Mouse (Mus musculus): ENCODE results near the gene Nek1. TPM values are rescaled to one million over a fixed set of nuclear protein-coding genes. Genes with fewer than 3 reads are reported as not detected.
"Not testable (repeated sequence)": the region's sequence is repeated elsewhere in the genome, so short reads cannot be mapped to it uniquely, and the experiment has no call there.

Nek1 gene
- total and polyA plus RNA-seq, 2 experiments from 2014 or later: 3.1 to 6.3 TPM

DNA sequence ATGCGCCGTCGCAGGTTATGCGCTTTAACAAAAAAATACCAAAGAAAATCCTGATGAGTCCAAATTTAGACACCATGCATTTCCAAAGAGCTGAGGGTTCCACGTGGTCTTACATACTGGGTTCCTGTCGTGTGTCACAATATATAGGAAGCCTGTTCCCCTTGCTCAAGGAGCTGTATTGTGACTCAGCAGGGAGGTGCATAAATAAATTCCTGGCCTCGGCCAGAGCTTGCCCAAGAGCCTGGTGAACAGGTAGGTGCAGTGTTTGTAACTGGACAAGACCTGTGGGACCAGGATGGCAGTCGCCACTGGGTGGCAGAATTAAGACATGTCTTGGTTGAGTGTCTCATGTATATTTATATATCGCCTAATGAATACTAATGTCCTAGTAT, 9.3 kb upstream of the Nek1 start:
- peak overlapping the region; percentile 91 for H3K27ac ChIP-seq (ENCODE audit: low read depth)
- 9% methylated on average over 9 of the region's 9 CpGs for WGBS
- no peaks in the 10 kb centered on the region for H3K27me3 ChIP-seq (ENCODE audit: control insufficient read depth, insufficient read depth, low read length)
- H3K36me3 ChIP-seq (replicated peaks; ENCODE audit: control insufficient read depth, insufficient read depth, low read length): no peaks in the 10 kb centered on the region
- no peak for TF ChIP-seq EP300 (IDR thresholded peaks at IDR 0.05; ENCODE audit: low read depth)
- peak; percentile 56 for TF ChIP-seq CTCF (IDR thresholded peaks at IDR 0.05; ENCODE audit: low read depth)
- peak; percentile 65 for DNase-seq (ENCODE audit: low spot score)
- ATAC-seq (ENCODE audit: insufficient read depth, low read depth): peak; percentile 45
- H3K4me1 ChIP-seq (ENCODE audit: control insufficient read depth, insufficient read depth): peaks cover 9% of the 10 kb centered on the region
- peak overlapping the region; percentile 99 for H3K4me2 ChIP-seq (ENCODE audit: low read depth, low read length)
- no peaks in the 10 kb centered on the region for H3K9me3 ChIP-seq (replicated peaks; ENCODE audit: control insufficient read depth, low read length)
- peak overlapping the region; percentile 86 for H3K9ac ChIP-seq (replicated peaks; ENCODE audit: low read depth, low read length)
- peak overlapping the region; percentile 92 for H3K4me3 ChIP-seq (ENCODE audit: low read depth, low read length)

DNA sequence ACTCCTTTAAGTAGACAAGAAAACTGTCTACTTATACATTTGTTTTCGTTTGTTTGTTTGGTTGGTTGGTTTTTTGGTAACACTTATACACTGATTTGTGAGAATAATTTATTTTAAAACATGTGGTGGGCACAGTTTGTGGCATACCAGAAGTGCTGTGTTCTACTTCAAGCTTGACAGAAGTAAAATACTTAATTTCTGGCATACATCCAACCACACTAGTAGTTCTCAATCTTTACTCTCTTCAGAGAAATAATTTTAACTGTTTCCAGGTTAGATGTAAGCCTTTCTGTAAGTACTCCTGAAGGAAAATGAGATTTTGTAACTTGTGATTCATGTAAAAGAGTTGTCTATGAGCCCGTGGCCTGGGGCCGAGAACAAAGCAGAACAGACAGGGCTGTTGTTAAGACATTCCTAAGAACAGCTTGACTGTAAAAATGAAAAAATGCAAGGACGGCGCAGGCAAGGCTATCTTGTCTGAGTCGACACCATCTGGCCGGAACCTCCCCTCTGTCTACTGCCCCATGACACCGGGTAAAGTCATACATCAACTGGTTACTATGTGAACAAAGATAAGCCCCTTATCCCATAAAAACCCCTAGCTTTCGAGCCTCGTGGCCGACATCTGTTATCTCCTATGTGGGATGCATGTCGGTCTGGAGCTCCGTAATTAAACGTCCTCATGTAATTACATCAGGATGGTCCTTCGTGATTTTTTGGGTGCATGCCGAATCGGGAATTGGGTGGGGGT, 8.6 kb upstream of the Nek1 start:
- H3K9ac ChIP-seq (replicated peaks; ENCODE audit: low read depth, low read length); H3K27ac ChIP-seq (ENCODE audit: low read depth); DNase-seq (ENCODE audit: low spot score); H3K27me3 ChIP-seq (ENCODE audit: control insufficient read depth, insufficient read depth, low read length); H3K4me3 ChIP-seq (ENCODE audit: low read depth, low read length); ATAC-seq (ENCODE audit: insufficient read depth, low read depth); H3K4me1 ChIP-seq (ENCODE audit: control insufficient read depth, insufficient read depth); H3K4me2 ChIP-seq (ENCODE audit: low read depth, low read length); H3K9me3 ChIP-seq (replicated peaks; ENCODE audit: control insufficient read depth, low read length); H3K36me3 ChIP-seq (replicated peaks; ENCODE audit: control insufficient read depth, insufficient read depth, low read length): not testable (repeated sequence)
- WGBS: 76% methylated on average over 17 of the region's 17 CpGs

GRCm38 (mm10) chr8:60992561-60992909, 460 bp upstream of the Nek1 start:
- Histone ChIP-seq H3K4me1 (ENCODE audit: control insufficient read depth, insufficient read depth) (peaks cover 8% of the 10 kb centered on the region; the same call in 1 of the 2 replicates), H3K9ac (replicated peaks; ENCODE audit: low read depth, low read length) (peak overlapping the region; percentile 81), H3K4me2 (ENCODE audit: low read depth, low read length) (peak overlapping the region; percentile 75), H3K36me3 (replicated peaks; ENCODE audit: control insufficient read depth, insufficient read depth, low read length) (no peaks in the 10 kb centered on the region), H3K27me3 (ENCODE audit: control insufficient read depth, insufficient read depth, low read length) (no peaks in the 10 kb centered on the region), H3K27ac (ENCODE audit: low read depth) (peak overlapping the region; percentile 87), H3K9me3 (replicated peaks; ENCODE audit: control insufficient read depth, low read length) (no peaks in the 10 kb centered on the region), H3K4me3 (ENCODE audit: low read depth, low read length) (peak overlapping the region; percentile 86)
- ATAC-seq (ENCODE audit: insufficient read depth, low read depth) (peak; percentile 84), DNase-seq (ENCODE audit: low spot score) (peak; percentile 82)
- WGBS: under 1% methylated on average over 16 of the region's 16 CpGs
- TF ChIP-seq CTCF (IDR thresholded peaks at IDR 0.05; ENCODE audit: low read depth): no peak
- no peak for TF ChIP-seq EP300 (IDR thresholded peaks at IDR 0.05; ENCODE audit: low read depth)

GRCm38 (mm10) chr8:60993639-60993986, 618 bp downstream of the Nek1 start:
- H3K9ac ChIP-seq (replicated peaks; ENCODE audit: low read depth, low read length): peak overlapping the region; percentile 81
- H3K4me3 ChIP-seq (ENCODE audit: low read depth, low read length): peak overlapping the region; percentile 86
- ATAC-seq (ENCODE audit: insufficient read depth, low read depth) (peak; percentile 3; the same call in 1 of the 2 replicates), DNase-seq (ENCODE audit: low spot score) (no peak)
- TF ChIP-seq CTCF (IDR thresholded peaks at IDR 0.05; ENCODE audit: low read depth) (no peak), EP300 (IDR thresholded peaks at IDR 0.05; ENCODE audit: low read depth) (no peak)
- no peaks in the 10 kb centered on the region for H3K27me3 ChIP-seq (ENCODE audit: control insufficient read depth, insufficient read depth, low read length)
- H3K4me2 ChIP-seq (ENCODE audit: low read depth, low read length): peak overlapping the region; percentile 74
- H3K27ac ChIP-seq (ENCODE audit: low read depth): peak overlapping the region; percentile 87
- 2% methylated on average over 12 of the region's 12 CpGs for WGBS
- H3K4me1 ChIP-seq (ENCODE audit: control insufficient read depth, insufficient read depth): peaks cover 8% of the 10 kb centered on the region; the same call in 1 of the 2 replicates
- H3K36me3 ChIP-seq (replicated peaks; ENCODE audit: control insufficient read depth, insufficient read depth, low read length): no peaks in the 10 kb centered on the region
- no peaks in the 10 kb centered on the region for H3K9me3 ChIP-seq (replicated peaks; ENCODE audit: control insufficient read depth, low read length)

DNA sequence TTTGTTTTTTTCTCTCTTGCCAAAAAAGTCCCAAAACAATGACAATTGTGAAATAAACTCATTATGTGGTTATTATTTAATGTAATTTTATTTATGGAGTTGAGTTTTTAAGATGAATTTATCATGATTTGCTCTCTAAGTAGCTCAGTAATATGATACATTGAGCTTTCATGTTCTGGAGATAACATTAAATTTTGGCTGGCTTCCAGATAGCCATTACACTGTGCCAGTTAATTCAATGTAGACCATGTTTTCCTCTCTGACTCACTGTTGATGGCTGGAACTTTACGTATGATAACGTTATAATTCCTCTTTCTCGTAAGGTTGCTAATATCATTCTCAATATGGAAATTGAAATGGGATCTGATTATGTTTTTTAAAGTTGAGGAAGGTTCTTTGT, 3.5 kb downstream of the Nek1 start:
- Histone ChIP-seq H3K4me2 (ENCODE audit: low read depth, low read length) (no peak overlapping the region), H3K4me3 (ENCODE audit: low read depth, low read length) (no peak overlapping the region), H3K27me3 (ENCODE audit: control insufficient read depth, insufficient read depth, low read length) (no peaks in the 10 kb centered on the region), H3K27ac (ENCODE audit: low read depth) (no peak overlapping the region), H3K9me3 (replicated peaks; ENCODE audit: control insufficient read depth, low read length) (no peaks in the 10 kb centered on the region), H3K4me1 (ENCODE audit: control insufficient read depth, insufficient read depth) (peaks cover 8% of the 10 kb centered on the region; the same call in 1 of the 2 replicates), H3K9ac (replicated peaks; ENCODE audit: low read depth, low read length) (no peak overlapping the region), H3K36me3 (replicated peaks; ENCODE audit: control insufficient read depth, insufficient read depth, low read length) (no peaks in the 10 kb centered on the region)
- ATAC-seq (ENCODE audit: insufficient read depth, low read depth): no peak
- TF ChIP-seq CTCF (IDR thresholded peaks at IDR 0.05; ENCODE audit: low read depth) (no peak), EP300 (IDR thresholded peaks at IDR 0.05; ENCODE audit: low read depth) (no peak)
- no peak for DNase-seq (ENCODE audit: low spot score)
- 23% methylated on average over 3 of the region's 3 CpGs for WGBS

GRCm38 (mm10) chr8:61041951-61042350, 49.0 kb downstream of the Nek1 start:
- H3K4me1 ChIP-seq (ENCODE audit: control insufficient read depth, insufficient read depth): no peaks in the 10 kb centered on the region
- H3K36me3 ChIP-seq (replicated peaks; ENCODE audit: control insufficient read depth, insufficient read depth, low read length): peaks cover 8% of the 10 kb centered on the region
- H3K9me3 ChIP-seq (replicated peaks; ENCODE audit: control insufficient read depth, low read length): no peaks in the 10 kb centered on the region
- H3K27me3 ChIP-seq (ENCODE audit: control insufficient read depth, insufficient read depth, low read length): no peaks in the 10 kb centered on the region
- H3K4me3 ChIP-seq (ENCODE audit: low read depth, low read length): no peak overlapping the region
- peak; percentile 80 for TF ChIP-seq CTCF (IDR thresholded peaks at IDR 0.05; ENCODE audit: low read depth)
- TF ChIP-seq EP300 (IDR thresholded peaks at IDR 0.05; ENCODE audit: low read depth): no peak
- ATAC-seq (ENCODE audit: insufficient read depth, low read depth) (no peak; the same call in 1 of the 2 replicates), DNase-seq (ENCODE audit: low spot score) (peak; percentile 39)
- H3K27ac ChIP-seq (ENCODE audit: low read depth): no peak overlapping the region
- H3K4me2 ChIP-seq (ENCODE audit: low read depth, low read length): no peak overlapping the region
- H3K9ac ChIP-seq (replicated peaks; ENCODE audit: low read depth, low read length): no peak overlapping the region

Measured in heart, postnatal 0 days (tissue).